Mouse (Mus musculus) mature B cell (primary cell): ENCODE measurements around the gene Actl6a.

Source experiments
- in situ Hi-C: fragments of 300-500 bp; cut with MboI; formaldehyde crosslinking; loops from 2 replicates; pipeline ENCODE4 v1.14.3; 2019

The Actl6a gene

GRCm38 (mm10) chr3:32694211-32694610, 11.9 kb upstream of the Actl6a start:
- in situ Hi-C loops: loop anchor here (25.0 kb wide), 1 partner anchor 357 kb away; no protein-coding TSS in a partner anchor

- in situ Hi-C loops: loop anchor here (25.0 kb wide), 1 partner anchor 358 kb away; no protein-coding TSS in a partner anchor
Measured at GRCm38 (mm10) chr3:32694737-32695582, 11.1 kb upstream of the Actl6a start.

GRCm38 (mm10) chr3:32695583-32695980, 10.5 kb upstream of the Actl6a start:
- in situ Hi-C loops: loop anchor here (25.0 kb wide), 1 partner anchor 358 kb away; no protein-coding TSS in a partner anchor

- in situ Hi-C loops: loop anchor here (25.0 kb wide), 1 partner anchor 361 kb away; no protein-coding TSS in a partner anchor
Measured at GRCm38 (mm10) chr3:32698228-32698863, 7.8 kb upstream of the Actl6a start.

- in situ Hi-C loops: loop anchor here (25.0 kb wide), 1 partner anchor 192 kb away; the partner anchor contains the start of gene Zfp639
Measured at GRCm38 (mm10) chr3:32704021-32704420, 2.1 kb upstream of the Actl6a start.

- in situ Hi-C loops: loop anchor here (25.0 kb wide), 1 partner anchor 192 kb away; the partner anchor contains the start of gene Zfp639
Measured at GRCm38 (mm10) chr3:32704632-32705031, 1.5 kb upstream of the Actl6a start.

- in situ Hi-C loops: loop anchor here (25.0 kb wide), 1 partner anchor 196 kb away; the partner anchor contains the start of gene Zfp639
Measured at GRCm38 (mm10) chr3:32708052-32708367, 1.9 kb downstream of the Actl6a start.

GRCm38 (mm10) chr3:32708368-32709231, 2.5 kb downstream of the Actl6a start:
- in situ Hi-C loops: loop anchor here (25.0 kb wide), 1 partner anchor 196 kb away; the partner anchor contains the start of gene Zfp639

- in situ Hi-C loops: loop anchor here (25.0 kb wide), 1 partner anchor 197 kb away; the partner anchor contains the start of gene Zfp639
Measured at GRCm38 (mm10) chr3:32709388-32709787, 3.3 kb downstream of the Actl6a start.

- in situ Hi-C loops: loop anchor here (25.0 kb wide), 1 partner anchor 201 kb away; the partner anchor contains the start of gene Zfp639
Measured at GRCm38 (mm10) chr3:32713711-32714110, 7.6 kb downstream of the Actl6a start.

GRCm38 (mm10) chr3:32717403-32717802, 11.3 kb downstream of the Actl6a start:
- in situ Hi-C loops: loop anchor here (25.0 kb wide), 1 partner anchor 205 kb away; the partner anchor contains the start of gene Zfp639

- in situ Hi-C loops: loop anchor here (25.0 kb wide), 1 partner anchor 206 kb away; the partner anchor contains the start of gene Zfp639
Measured at GRCm38 (mm10) chr3:32718271-32718670, 12.2 kb downstream of the Actl6a start.

- in situ Hi-C loops: loop anchor here (10.0 to 25.0 kb wide), 2 partner anchors 212 to 1081 kb away; partner anchors contain the start of gene Zfp639
Measured at GRCm38 (mm10) chr3:32724191-32724590, 18.1 kb downstream of the Actl6a start.

GRCm38 (mm10) chr3:32725951-32726350, 19.9 kb downstream of the Actl6a start:
- in situ Hi-C loops: loop anchor here (10.0 to 25.0 kb wide), 3 partner anchors 1079 to 1939 kb away; partner anchors contain the start of genes Dnajc19 and Sec62

- in situ Hi-C loops: loop anchor here (10.0 to 25.0 kb wide), 3 partner anchors 1077 to 1941 kb away; partner anchors contain the start of genes Dnajc19 and Sec62
Measured at GRCm38 (mm10) chr3:32727861-32728260, 21.8 kb downstream of the Actl6a start.

- in situ Hi-C loops: loop anchor here (25.0 kb wide), 2 partner anchors 1351 to 1949 kb away; partner anchors contain the start of genes Dnajc19 and Sec62
Measured at GRCm38 (mm10) chr3:32736244-32737171, 30.4 kb downstream of the Actl6a start, which contains the start of gene Ndufb5. Gene Ndufb5 (plus strand): TSS chr3:32736990.

GRCm38 (mm10) chr3:32737172-32737655, 31.1 kb downstream of the Actl6a start, which contains the start of gene Mrpl47:
Gene Mrpl47 (minus strand): TSS chr3:32737605.
- in situ Hi-C loops: loop anchor here (25.0 kb wide), 2 partner anchors 1350 to 1950 kb away; partner anchors contain the start of genes Dnajc19 and Sec62

- in situ Hi-C loops: loop anchor here (25.0 kb wide), 2 partner anchors 1349 to 1951 kb away; partner anchors contain the start of genes Dnajc19 and Sec62
Measured at GRCm38 (mm10) chr3:32738549-32738948, 32.5 kb downstream of the Actl6a start.

GRCm38 (mm10) chr3:32742276-32742780, 36.2 kb downstream of the Actl6a start:
- in situ Hi-C loops: loop anchor here (25.0 kb wide), 2 partner anchors 1345 to 1955 kb away; partner anchors contain the start of genes Dnajc19 and Sec62
